8 mouse cellular contexts compared by ENCODE assay signal in genomic region chr17:81189996-81190395, GRCm38 (mm10).
A peak's percentile ranks its signal among the peaks of the same experiment; 100 is the strongest.
DNase-seq lines count a peak whose midpoint lies in the region; ATAC-seq and TF ChIP-seq lines count a peak whose summit lies in the region.

No protein-coding gene starts in this region.

- ATAC-seq in hindbrain, embryonic 11.5 days (ENCODE audit: low FRiP score): peak; percentile 54
- ATAC-seq in megakaryocyte, adult 5-6 weeks (ENCODE audit: poor library complexity, severe bottlenecking): 0 out of 2 replicates have a peak, but pooled peaks have one; percentile 38

- peak; percentile 14 for DNase-seq in WW6 (ENCODE audit: low read depth, low spot score)
- DNase-seq in embryo, embryonic 11 days: peak; percentile 56
- DNase-seq in hindbrain, embryonic 11.5 days (ENCODE audit: low spot score): peak; percentile 53
- DNase-seq in layer of hippocampus, postnatal 10 days (ENCODE audit: low spot score in 2 of 2): peak; percentile 42 to 63
- peak; percentile 47 for DNase-seq in right cerebral cortex, postnatal 14 days
- DNase-seq in thymus, adult 2 months: no peak

- no peak overlapping the region for H3K27ac ChIP-seq in ES-Bruce4 (ENCODE audit: insufficient read depth, low read length)
- H3K27ac ChIP-seq in hindbrain, embryonic 11.5 days (ENCODE audit: low read depth, low read length): no peak overlapping the region
- no peak overlapping the region for H3K27ac ChIP-seq in thymus, adult 2 months (ENCODE audit: control insufficient read depth, insufficient read depth, low read length)

- peak; percentile 66 for TF ChIP-seq CTCF in ES-Bruce4 (IDR thresholded peaks at IDR 0.05; ENCODE audit: low read depth, low read length)
- no peak for TF ChIP-seq CTCF in thymus, adult 2 months (IDR thresholded peaks at IDR 0.05; ENCODE audit: borderline replicate concordance, control insufficient read depth, extremely low read depth, insufficient read depth, low read length, poor library complexity)

- 61% methylated on average over 4 of the region's 4 CpGs for WGBS in hindbrain, embryonic 11.5 days
- 54% methylated on average over 4 of the region's 4 CpGs for WGBS in thymus, adult 2 months

- no peak overlapping the region for H3K4me2 ChIP-seq in hindbrain, embryonic 11.5 days (replicated peaks; ENCODE audit: low read depth, low read length)

- no peak overlapping the region for H3K4me3 ChIP-seq in ES-Bruce4 (ENCODE audit: low read depth, low read length)
- H3K4me3 ChIP-seq in hindbrain, embryonic 11.5 days (ENCODE audit: low read depth, low read length): no peak overlapping the region
- no peak overlapping the region for H3K4me3 ChIP-seq in thymus, adult 2 months (ENCODE audit: control insufficient read depth, insufficient read depth, low read length)

- H3K9me3 ChIP-seq in ES-Bruce4 (replicated peaks; ENCODE audit: control insufficient read depth, insufficient read depth, low read length, poor library complexity, severe bottlenecking): no peaks in the 10 kb centered on the region
- H3K9me3 ChIP-seq in hindbrain, embryonic 11.5 days (ENCODE audit: control insufficient read depth, low read length): no peaks in the 10 kb centered on the region

- no peaks in the 10 kb centered on the region for H3K27me3 ChIP-seq in ES-Bruce4 (ENCODE audit: control insufficient read depth, insufficient read depth, low read length, poor library complexity, severe bottlenecking)
- H3K27me3 ChIP-seq in hindbrain, embryonic 11.5 days (ENCODE audit: control insufficient read depth, insufficient read depth, low read length): no peaks in the 10 kb centered on the region
- no peaks in the 10 kb centered on the region for H3K27me3 ChIP-seq in thymus, adult 2 months (ENCODE audit: control insufficient read depth, insufficient read depth, low read length)

- H3K4me1 ChIP-seq in ES-Bruce4 (ENCODE audit: control insufficient read depth, insufficient read depth, low read length): no peaks in the 10 kb centered on the region
- H3K4me1 ChIP-seq in hindbrain, embryonic 11.5 days (replicated peaks; ENCODE audit: control insufficient read depth, insufficient read depth, low read length): no peaks in the 10 kb centered on the region
- no peaks in the 10 kb centered on the region for H3K4me1 ChIP-seq in thymus, adult 2 months (replicated peaks; ENCODE audit: control insufficient read depth, insufficient read depth, low read length)

- no peak overlapping the region for H3K9ac ChIP-seq in ES-Bruce4 (ENCODE audit: low read depth, poor library complexity, severe bottlenecking)
- H3K9ac ChIP-seq in hindbrain, embryonic 11.5 days (ENCODE audit: low read depth, low read length): no peak overlapping the region

- TF ChIP-seq POLR2A in ES-Bruce4 (IDR thresholded peaks at IDR 0.05; ENCODE audit: insufficient read depth, low read length): no peak
- TF ChIP-seq POLR2A in thymus, adult 2 months (IDR thresholded peaks at IDR 0.05; ENCODE audit: control insufficient read depth, extremely low read depth, insufficient read depth, low read length, poor library complexity): no peak

- no peak for TF ChIP-seq EP300 in ES-Bruce4 (IDR thresholded peaks at IDR 0.05; ENCODE audit: insufficient read depth, low read depth, low read length)

- H3K36me3 ChIP-seq in ES-Bruce4 (ENCODE audit: control insufficient read depth, insufficient read depth, low read length, poor library complexity, severe bottlenecking): no peaks in the 10 kb centered on the region
- H3K36me3 ChIP-seq in hindbrain, embryonic 11.5 days (ENCODE audit: control insufficient read depth, insufficient read depth, low read length): no peaks in the 10 kb centered on the region
- no peaks in the 10 kb centered on the region for H3K36me3 ChIP-seq in thymus, adult 2 months (ENCODE audit: control insufficient read depth, insufficient read depth, low read length)
